Mouse (Mus musculus): ENCODE data around the gene Def6.

DNA sequence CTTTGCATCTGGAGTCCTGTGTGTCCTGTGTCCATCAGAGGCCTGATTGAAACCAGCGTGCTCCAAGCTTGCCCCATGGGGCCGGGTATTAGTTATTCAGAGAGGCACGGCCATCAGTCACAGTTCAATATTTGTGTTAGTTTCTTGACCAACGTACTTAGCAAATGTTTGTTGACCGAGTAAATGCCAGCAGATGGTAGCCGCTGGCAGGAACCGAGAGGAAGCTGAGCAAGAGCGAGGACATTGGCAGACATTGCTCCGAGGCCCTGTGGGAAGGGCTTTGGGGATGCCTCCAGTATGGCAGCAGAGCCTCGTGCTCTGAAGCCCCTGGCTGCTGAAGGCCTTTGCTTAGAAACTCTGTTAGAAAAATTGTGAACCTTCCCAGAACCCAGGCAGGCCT, 70.1 kb downstream of the Def6 start:
- TF ChIP-seq CTCF (IDR thresholded peaks at IDR 0.05; ENCODE audit: borderline replicate concordance, insufficient read depth, low read length) (no peak), POLR2A (IDR thresholded peaks at IDR 0.05; ENCODE audit: low read depth, low read length) (no peak)

Measured in embryonic fibroblast, embryonic 13.5 days (primary cell).